Comparison of ENCODE assay signal across 22 mouse cellular contexts in the genomic region with DNA sequence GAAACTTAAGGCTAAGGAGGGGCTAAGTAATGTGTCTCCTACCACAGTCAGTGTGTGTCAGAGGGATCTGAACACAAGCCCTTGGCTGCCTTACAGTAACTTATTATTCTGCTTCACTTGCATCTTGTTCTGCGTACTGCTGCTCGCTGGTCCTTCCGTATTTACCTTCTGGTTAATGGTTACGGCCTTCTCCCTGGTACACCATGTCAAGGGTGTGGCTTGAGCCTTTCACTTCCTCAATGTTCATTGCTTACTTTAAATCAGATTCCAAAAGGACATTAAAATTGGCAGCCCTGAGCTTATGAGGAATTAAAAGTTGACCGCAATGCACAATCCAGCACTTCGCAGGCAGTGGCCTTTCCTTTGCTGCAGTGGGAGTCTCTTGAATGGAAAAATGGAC. TPM values are rescaled to one million over a fixed set of nuclear protein-coding genes. Genes with fewer than 3 reads are reported as not detected.
DNase-seq lines count a peak whose midpoint lies in the region; ATAC-seq lines count a peak whose summit lies in the region.
"Had no signal": no experiment of that assay in that cellular context is flagged by ENCODE, and none has a peak within 500 bp of the region (broad histone marks: within the 10 kb centered on the region; RNA-seq: fewer than 3 reads in every experiment).

No protein-coding gene starts in this region.

- H3K4me3 ChIP-seq in kidney, embryonic 16.5 days (ENCODE audit: low read length) = no peak overlapping the region
- H3K4me3 ChIP-seq: gastrocnemius, adult 2 months; heart, embryonic 15.5 days; hindbrain, embryonic 10.5 days; limb, embryonic 12.5 days; liver, embryonic 13.5 days; midbrain, embryonic 13.5 days; neural tube, embryonic 15.5 days had no signal

- no peak overlapping the region for H3K4me2 ChIP-seq in kidney, embryonic 16.5 days (replicated peaks; ENCODE audit: low read depth, low read length)
- H3K4me2 ChIP-seq: heart, embryonic 15.5 days; limb, embryonic 12.5 days; liver, embryonic 13.5 days; midbrain, embryonic 13.5 days; neural tube, embryonic 15.5 days had no signal

- intact Hi-C loops in heart, postnatal 14 days (cut with DNase I) = no loop called here

- WGBS in kidney, embryonic 16.5 days = 85% methylated on average over 6 of the region's 6 CpGs
- 30% methylated on average over 6 of the region's 6 CpGs for WGBS in large intestine, adult 2 months

- H3K9me3 ChIP-seq in kidney, embryonic 16.5 days (ENCODE audit: low read length) = no peaks in the 10 kb centered on the region
- H3K9me3 ChIP-seq: heart, embryonic 15.5 days; hindbrain, embryonic 10.5 days; limb, embryonic 12.5 days; liver, embryonic 13.5 days; midbrain, embryonic 13.5 days; neural tube, embryonic 15.5 days had no signal

- H3K9ac ChIP-seq in kidney, embryonic 16.5 days (replicated peaks; ENCODE audit: low read length) = no peak overlapping the region
- H3K9ac ChIP-seq: heart, embryonic 15.5 days; limb, embryonic 12.5 days; liver, embryonic 13.5 days; midbrain, embryonic 13.5 days; neural tube, embryonic 15.5 days had no signal

- H3K4me1 ChIP-seq in kidney, embryonic 16.5 days (ENCODE audit: insufficient read depth, low read length) = no peaks in the 10 kb centered on the region
- H3K4me1 ChIP-seq: heart, embryonic 15.5 days; hindbrain, embryonic 10.5 days; limb, embryonic 12.5 days; liver, embryonic 13.5 days; neural tube, embryonic 15.5 days had no signal

- peak; percentile 5 for DNase-seq in kidney, adult 11 months
- peak; percentile 94 for DNase-seq in large intestine, adult 2 months (ENCODE audit: low read depth, low spot score)
- DNase-seq in adrenal gland, adult 8-10 months = no peak
- DNase-seq in thymus, adult 18-20 months = no peak
- no peak for DNase-seq in heart, postnatal 14 days
- DNase-seq: adrenal gland, postnatal 25 days; cerebellum, adult 11 months; cerebellum, postnatal 25 days; gastrocnemius, adult 2 months; liver, embryonic 13.5 days had no signal

- no peak for ATAC-seq in kidney, embryonic 16.5 days (ENCODE audit: low FRiP score, low TSS enrichment)
- peak; percentile 45; the same call in 1 of the 2 replicates for ATAC-seq in common myeloid progenitor, adult 5-6 weeks (replicated peaks; ENCODE audit: low read depth, poor library complexity, severe bottlenecking)
- ATAC-seq in monocyte, adult 5-6 weeks (replicated peaks; ENCODE audit: insufficient number of reproducible peaks, low FRiP score, low TSS enrichment, poor library complexity, severe bottlenecking) = peak; percentile 75
- ATAC-seq: activated CD4-positive, CD25-positive, alpha-beta regulatory T cell, adult 4 months; CD4-positive, CD25-positive, alpha-beta regulatory T cell, adult 4 months; midbrain, embryonic 13.5 days; Patski had no signal

- no peaks in the 10 kb centered on the region for H3K27me3 ChIP-seq in kidney, embryonic 16.5 days (ENCODE audit: insufficient read depth, low read length)
- H3K27me3 ChIP-seq: heart, embryonic 15.5 days; limb, embryonic 12.5 days; liver, embryonic 13.5 days; midbrain, embryonic 13.5 days; neural tube, embryonic 15.5 days had no signal

- no peaks in the 10 kb centered on the region for H3K36me3 ChIP-seq in kidney, embryonic 16.5 days (ENCODE audit: insufficient read depth, low read length)
- H3K36me3 ChIP-seq: heart, embryonic 15.5 days; hindbrain, embryonic 10.5 days; limb, embryonic 12.5 days; liver, embryonic 13.5 days; midbrain, embryonic 13.5 days; neural tube, embryonic 15.5 days had no signal

- no peak overlapping the region for H3K27ac ChIP-seq in kidney, embryonic 16.5 days (ENCODE audit: low read length)
- H3K27ac ChIP-seq: gastrocnemius, adult 2 months; heart, embryonic 15.5 days; hindbrain, embryonic 10.5 days; kidney, postnatal 0 days; limb, embryonic 12.5 days; liver, embryonic 13.5 days; midbrain, embryonic 13.5 days; neural tube, embryonic 15.5 days had no signal

RNA-seq across cellular contexts. Expression of a gene that starts 30.9 kb away (rescaled TPM):
- 7.9 and 8.8 TPM in 2 replicates for polyA plus RNA-seq in kidney, embryonic 16.5 days (2015; fragmentation: Nextera tagmentation; extraction: Ambion mirVana)
- total RNA-seq in common myeloid progenitor, adult 5-6 weeks (2017) = not detected in 2 replicates
- 7.7 and 11.4 TPM in 2 replicates for polyA plus RNA-seq in large intestine, adult 2 months (2012; rRNA removed)
- not detected in 3 replicates for total RNA-seq in monocyte, adult 5-6 weeks (2017)
- 1 to 10 TPM; 3.2 to 6.2 (median 5.4) TPM for total RNA-seq in adrenal gland, adult 8-10 months (2022)
- total RNA-seq in heart, postnatal 14 days (2021) = 1 to 10 TPM; 4.3 to 4.6 TPM
- polyA plus RNA-seq: activated CD4-positive, CD25-positive, alpha-beta regulatory T cell, adult 4 months; CD4-positive, CD25-positive, alpha-beta regulatory T cell, adult 4 months had no signal

Comparison
In these comparisons a context has a peak if more than half of its experiments do, and no peak if none do; other contexts are left out.
1. DNase-seq: peak in kidney, adult 11 months (single experiment) and large intestine, adult 2 months (single experiment); none in adrenal gland, adult 8-10 months (single experiment), thymus, adult 18-20 months (0 of 2) and heart, postnatal 14 days (0 of 2).